Mouse (Mus musculus) thymus, postnatal 14 days (tissue): Measurements from ENCODE around the gene Ngp.
"Not testable (repeated sequence)": the region's sequence is repeated elsewhere in the genome, so short reads cannot be mapped to it uniquely, and the experiment has no call there.

Experiments
- DNase-seq: peaks from one replicate; pipeline ENCODE4 v3.0.0; 2021

Gene Ngp

DNA sequence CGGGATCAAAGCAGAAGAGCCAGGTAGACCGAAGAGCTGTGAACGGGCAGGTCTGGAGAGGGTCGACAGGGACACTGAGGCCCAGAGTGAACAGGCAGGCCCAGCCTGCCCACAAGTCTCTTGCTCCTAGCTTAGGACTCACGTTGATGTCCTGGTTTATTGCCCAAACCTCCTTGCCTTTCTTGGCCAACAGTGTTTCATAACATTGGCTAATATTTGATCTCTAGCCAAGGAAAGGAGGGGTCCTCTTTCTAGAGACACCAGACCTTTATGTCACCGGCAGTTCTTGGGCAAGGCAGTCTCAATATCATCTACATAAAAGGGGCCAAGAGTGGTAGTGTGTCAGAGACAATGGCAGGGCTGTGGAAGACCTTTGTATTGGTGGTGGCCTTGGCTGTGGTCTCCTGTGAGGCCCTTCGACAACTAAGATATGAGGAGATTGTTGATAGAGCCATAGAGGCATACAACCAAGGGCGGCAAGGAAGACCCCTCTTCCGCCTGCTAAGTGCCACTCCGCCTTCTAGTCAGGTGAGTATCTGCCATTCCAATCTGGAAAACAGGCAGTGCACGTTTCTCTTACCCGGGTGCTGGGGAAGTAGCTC lies at the start of gene Ngp:
TSS of gene Ngp (plus strand) at position 237 of the 602 bp plus-strand sequence.
- DNase-seq, result no peak

DNA sequence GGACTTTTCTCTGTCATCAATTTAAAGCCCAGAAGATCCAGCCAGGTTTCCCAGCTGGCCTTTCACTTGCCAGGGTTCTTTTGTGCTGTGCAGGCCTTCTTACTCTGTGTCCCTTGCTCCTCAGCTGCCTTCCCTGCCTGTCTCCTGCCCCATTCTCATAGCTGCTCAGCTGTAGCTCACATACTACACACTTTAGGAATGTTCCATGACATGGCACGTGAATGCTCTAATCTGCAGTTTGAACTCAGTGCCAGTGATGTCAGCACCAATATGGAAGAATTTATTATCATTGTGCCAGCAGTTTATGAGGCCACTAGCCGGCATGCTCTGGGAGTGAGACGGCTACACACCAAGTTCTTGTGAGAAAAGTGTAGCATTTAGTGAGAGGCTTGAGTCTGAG lies 49.7 kb upstream of the Ngp start:
- no peak for DNase-seq

DNA sequence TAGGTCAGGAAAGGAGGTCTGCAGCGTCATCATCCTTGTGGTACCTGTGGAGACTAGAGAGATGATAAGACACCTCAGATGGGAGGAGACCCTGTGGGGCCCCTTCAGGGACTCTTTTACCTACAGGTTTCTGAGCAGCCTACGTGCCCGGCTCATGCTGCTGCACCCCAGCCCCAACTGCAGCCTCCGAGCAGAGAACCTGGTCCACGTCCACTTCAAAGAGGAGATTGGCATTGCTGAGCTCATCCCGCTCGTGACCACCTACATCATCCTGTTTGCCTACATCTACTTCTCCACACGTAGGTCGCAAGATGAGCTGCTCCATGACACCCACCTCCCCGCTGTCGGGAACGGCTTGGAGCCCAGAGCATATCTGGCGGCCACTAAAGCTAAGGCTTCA lies 45.7 kb upstream of the Ngp start:
- no peak for DNase-seq

DNA sequence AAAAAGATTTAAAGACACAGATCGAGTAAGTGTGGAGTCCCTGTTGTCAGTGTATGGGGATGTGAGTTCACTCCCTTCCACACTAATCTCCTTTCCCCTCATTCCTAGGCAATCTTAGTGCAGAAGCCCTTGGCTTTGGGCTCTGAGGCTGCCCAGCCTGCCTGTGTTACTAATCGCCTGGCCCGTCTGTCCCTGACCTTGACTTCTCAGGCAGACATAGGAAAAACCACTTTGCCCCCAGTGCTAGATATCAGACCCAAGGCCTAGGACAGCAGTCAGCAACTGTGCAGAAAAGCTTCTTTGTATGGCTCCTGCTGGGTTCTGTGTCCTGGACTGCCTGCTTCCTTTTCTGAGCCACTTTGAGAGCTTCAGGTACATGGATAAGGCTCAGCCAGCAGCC lies 43.9 kb upstream of the Ngp start:
- no peak for DNase-seq

DNA sequence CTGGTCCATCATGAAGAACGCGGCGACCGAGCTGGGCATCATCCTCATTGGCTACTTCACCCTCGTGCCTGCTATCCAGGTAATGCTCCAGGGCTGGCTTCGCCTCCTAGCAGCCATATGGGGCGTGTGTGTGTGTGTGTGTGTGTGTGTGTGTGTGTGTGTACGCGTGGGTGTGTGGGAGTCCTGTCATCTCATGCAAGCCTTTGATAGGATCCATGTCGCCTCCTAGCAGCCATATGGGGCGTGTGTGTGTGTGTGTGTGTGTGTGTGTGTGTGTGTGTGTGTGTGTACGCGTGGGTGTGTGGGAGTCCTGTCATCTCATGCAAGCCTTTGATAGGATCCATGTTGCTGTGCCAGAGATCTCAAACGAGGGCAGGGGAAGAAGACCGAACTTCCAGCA lies 41.9 kb upstream of the Ngp start:
- not testable (repeated sequence) for DNase-seq

DNA sequence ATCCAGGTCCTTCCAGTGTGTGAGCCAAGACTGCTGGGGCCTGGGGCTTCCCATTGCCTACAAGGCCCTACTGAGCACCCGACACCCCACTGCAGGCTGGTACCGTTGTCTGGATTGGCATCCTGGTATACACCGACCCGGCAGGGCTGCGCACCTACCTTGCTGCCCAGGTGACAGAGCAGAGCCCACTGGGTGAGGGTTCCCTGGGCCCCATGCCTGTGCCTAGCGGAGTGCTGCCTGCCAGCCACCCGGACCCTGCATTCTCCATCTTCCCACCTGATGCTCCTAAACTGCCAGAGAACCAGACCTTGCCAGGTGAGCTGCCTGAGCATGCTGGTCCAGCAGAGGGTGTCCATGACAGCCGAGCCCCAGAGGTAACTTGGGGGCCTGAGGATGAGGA lies 40.2 kb upstream of the Ngp start:
- DNase-seq, result no peak

DNA sequence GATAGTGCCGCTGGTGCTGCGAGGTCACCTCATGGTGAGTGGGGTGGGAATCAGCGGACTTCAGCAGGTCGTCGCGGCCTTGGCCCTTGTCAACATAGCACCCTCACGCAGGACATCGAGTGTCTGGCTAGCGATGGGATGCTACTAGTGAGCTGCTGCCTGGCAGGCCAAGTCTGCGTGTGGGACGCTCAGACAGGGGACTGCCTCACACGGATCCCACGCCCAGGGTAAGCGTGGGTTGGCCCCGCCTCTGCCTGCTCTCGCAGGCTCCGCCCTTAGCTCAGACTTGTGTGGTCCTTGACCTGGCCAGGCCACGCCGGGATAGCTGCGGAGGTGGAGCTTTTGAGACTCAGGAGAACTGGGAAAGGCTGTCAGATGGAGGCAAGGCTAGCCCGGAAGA lies 38.9 kb upstream of the Ngp start:
- no peak for DNase-seq

DNA sequence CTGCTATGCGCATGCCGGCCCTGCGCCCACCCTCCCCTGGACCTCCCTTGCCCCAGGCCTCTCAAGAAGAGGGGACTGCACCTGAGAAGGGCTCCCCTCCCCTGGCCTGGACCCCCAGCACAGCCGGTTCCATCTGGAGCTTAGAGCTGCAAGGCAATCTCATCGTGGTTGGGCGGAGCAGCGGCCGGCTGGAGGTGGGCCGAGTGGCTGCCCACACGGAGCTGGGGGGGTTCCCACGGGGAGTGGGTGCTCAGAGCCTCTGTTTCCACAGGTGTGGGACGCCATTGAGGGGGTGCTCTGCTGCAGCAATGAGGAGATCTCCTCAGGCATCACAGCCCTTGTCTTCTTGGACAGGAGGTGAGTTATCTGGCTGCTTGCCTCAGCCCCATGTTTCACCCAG lies 38.3 kb upstream of the Ngp start:
- DNase-seq, result no peak

DNA sequence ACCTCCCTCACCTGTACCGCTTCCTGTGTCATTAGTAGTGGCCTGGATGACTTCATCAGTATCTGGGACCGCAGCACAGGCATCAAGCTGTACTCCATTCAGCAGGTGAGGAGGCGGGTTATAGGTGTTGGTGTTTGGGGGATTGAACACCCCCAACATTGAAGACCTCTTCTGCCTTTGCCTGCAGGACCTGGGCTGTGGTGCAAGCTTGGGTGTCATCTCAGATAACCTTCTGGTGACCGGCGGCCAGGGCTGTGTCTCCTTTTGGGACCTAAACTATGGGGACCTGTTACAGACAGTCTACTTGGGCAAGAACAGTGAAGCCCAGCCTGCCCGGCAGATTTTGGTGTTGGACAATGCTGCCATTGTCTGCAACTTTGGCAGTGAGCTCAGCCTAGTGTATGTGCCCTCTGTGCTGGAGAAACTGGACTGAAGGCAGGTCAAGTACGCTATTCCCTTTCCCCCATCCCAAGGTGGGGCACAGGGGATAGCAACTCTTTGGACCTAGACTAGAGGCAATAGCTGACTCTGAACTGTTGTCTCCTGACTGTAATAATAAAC lies 35.1 kb upstream of the Ngp start:
- no peak for DNase-seq

DNA sequence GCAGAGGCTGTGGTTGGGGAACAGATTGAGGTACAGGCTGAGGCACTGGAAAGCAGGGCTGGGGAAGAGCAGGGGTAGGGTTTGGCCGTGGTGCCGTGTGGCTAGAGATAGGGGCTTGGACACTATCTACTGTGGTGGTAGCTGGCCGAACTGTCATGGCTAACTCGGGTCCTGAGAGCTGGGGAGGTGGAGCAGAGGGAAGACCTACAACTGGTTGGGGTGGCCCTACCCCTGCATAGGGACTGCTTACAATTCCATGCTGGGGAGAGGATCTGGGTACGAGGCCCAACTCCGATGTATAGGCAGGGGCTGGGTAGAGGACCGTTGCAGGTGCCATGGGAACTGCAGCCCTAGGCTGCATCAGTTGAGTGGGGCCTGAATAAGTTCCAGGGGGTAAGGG lies 31.5 kb upstream of the Ngp start:
- no peak for DNase-seq

DNA sequence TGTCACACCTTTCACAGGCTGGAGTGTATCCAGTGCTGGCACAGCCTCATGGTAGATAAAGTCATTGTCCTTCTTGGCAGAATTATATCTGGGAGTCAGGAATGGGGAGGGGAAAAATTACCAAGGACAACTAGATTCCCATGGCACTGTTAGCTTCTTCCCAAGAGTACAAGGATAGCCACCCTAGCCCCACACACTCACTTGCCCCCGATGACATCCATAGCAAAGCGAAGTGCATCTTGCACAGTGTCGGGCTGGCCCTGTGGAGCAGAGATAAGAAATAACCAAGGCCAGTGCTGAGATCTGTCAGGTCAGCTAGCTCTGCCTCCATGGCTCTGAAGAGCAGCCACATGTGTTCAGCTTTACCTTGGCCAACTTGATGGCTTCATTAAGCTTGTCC lies 28.7 kb upstream of the Ngp start:
- DNase-seq, result no peak

DNA sequence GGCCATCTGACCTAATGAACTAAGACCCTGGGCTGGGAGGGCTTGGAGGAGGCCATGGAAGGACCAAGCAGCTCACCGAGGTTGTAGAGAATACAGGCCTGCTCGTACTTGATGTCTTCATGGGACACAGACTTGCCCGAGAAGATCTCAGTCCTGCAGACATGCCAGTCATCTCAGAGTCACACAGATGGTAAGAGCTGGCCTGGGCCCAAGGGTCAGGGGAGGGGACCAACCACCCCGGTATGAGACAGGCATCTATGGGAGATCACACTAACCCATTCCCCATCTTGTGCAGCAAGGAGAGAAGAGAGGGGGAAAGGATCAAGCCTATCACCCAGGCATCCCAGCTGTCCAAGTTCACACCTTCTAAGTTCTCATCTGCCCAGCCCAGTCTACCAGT lies 26.3 kb upstream of the Ngp start:
- DNase-seq, result no peak

DNA sequence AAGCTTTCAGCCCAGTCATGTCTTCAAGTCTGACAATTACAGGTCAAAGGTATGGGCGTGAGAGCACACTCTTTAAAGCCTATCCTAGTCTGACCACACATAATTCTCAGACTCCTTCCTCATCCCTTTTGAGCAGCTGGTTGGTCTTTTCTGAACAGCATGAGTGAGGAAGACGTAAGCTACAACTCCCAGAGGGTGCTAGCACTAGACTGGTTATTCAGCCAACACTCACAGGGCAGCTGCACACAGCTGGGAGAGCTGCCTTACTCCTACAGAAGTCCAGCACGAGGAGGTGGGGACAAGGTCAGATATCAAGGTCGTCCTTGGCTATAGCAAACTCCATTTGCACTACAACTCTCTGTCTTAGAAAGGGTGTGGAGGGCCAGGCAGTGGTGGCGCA lies 18.9 kb upstream of the Ngp start:
- no peak for DNase-seq

DNA sequence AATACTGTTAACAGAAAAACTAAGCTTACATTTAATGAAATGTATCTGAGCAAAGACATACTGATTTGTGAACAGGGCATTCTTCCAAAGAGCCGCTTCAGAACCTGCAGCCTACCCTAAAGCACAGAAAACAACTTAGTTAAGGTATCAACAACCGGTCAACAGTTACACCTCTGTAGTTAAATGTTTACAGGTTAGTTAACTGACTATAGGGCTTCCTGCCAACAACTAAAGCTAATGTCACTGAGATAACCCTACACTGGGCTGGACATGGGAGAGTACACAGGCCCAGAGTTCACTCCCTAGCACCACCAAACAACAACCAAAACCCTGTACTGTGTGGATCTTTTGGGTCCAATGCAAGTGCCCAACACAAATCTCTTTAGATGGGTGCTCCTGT lies 16.8 kb upstream of the Ngp start:
- DNase-seq, result no peak

DNA sequence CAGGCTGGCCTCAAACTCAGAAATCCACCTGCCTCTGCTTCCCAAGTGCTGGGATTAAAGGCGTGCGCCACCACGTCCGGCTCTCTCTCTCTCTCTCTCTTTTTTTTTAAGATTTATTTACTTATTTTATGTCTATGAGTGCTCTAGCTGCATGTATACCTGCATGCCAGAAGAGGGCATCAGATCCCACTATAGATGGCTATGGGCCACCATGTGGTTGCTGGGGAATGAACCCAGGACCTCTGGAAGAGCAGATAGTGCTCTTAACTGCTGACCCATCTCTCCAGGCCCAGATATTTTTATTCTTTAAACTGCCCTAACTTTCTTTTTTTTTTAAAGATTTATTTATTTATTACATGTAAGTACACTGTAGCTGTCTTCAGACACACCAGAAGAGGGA lies 16.3 kb upstream of the Ngp start:
- not testable (repeated sequence) for DNase-seq

DNA sequence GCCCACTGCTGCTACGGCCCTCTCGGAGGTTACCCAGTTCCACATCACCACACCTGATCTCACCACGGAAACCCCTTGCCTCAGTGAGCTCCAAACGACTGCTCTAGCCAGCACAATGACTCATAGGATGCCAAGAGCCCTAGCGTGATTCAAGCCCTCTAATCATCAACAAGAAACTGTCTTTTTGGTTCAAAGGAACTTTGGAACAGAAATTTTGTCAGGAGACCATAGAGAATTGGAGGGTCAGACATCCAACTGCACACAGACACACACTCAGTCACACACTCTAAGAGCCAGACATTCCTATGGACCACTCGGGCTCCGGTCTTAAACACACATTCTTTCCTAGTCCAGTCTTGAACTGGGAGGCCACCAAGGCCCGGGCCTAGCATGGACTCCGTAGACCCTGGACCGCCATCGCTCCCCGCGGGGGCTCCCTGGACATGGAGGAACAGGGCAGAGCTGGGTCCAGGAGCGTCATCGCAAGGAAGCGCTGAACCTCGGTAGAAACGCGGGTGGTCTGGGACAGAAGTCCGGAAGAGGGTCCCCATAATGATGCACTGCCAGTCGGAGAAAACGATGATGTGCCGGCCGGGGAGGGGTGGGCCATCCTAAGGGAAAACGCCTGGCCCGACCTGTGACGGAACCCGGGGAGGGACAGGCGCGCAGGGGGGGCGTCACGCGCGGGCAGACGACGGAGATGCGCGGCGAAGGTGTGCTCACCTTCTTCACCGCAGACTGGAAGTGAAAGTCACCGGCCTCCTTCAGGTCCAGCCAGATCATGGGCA lies 12.0 kb upstream of the Ngp start:
- DNase-seq, result no peak

DNA sequence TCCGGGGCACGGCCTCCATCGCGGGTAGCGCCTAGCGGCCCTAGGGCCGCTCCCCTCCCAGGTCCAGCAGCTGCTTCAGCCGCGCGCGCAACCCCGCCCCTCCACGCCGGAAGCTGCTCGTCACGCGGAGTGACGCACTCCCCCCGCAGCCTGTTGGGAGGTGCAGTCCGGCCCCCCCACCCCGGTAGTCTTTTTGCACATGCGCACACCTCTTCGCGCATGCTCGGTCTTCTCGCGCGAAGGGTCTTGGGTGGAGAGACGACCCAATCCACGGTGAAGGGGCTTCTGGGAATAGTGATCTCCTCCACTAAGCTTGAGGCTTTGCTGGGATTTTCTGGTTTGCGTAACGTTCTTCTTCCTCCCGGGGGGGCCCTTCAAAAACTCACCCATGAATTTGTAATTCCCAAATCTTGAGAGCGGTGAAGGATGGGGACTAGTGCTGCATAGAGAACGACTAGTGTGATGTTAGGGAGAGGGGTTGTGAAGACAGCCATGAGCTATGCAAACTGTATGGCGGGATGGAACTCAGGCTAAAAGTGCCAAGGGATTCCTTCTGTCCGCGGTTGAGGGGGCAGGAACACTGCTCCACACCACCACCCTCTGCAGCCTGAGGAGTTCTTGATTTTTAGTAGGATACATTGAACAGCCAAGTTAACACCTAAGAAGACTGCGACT lies 11.3 kb upstream of the Ngp start, which contains the start of gene Ptpn23:
TSS of gene Ptpn23 (minus strand) at position 115 of the 675 bp plus-strand sequence.
- DNase-seq, result peak; percentile 96

DNA sequence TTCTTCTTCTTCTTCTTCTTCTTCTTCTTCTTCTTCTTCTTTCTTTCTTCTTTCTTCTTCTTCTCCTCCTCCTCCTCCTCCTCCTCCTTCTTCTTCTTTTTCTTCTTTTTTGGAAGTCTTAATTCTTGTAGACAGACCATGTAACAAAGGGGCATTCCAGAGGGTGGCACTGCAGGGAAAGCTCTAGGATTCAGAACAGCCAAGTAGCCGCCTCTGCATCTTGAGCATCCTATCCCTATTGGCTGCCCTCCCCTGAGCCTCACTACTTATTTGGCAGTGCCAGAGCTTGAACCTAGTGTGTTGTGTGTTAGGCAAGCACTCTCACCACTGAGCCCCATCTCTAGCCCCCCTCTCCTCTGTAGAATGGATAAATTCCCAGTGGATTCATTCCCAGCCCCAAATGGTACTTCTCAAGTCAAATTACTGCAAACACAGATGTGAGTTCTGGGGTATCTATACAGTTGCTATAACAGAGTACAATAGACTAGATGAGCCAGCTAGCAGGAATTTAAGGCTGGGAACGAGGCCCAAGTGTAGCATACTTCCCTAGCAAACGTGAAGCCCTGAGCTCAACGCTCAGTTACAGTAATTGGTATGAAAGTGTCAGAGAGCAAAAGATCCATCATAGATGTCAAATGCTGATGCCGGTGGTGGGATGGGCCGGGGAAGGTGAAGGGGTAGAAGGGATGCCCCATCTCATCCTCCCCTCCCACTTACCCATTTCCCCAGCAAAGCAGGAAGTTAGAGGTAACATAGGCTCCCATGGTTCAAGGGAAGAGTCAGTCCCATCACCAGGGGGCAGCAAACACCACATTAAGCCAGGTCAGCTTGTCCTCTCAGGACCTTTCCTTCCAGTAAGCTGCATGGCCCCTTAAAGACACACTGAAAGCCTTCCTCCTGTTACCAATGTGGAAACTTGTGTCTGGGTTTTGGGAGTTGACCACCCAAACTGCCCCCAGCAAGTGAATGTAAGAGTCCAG lies 8.3 kb upstream of the Ngp start:
- peak; percentile 88 for DNase-seq

DNA sequence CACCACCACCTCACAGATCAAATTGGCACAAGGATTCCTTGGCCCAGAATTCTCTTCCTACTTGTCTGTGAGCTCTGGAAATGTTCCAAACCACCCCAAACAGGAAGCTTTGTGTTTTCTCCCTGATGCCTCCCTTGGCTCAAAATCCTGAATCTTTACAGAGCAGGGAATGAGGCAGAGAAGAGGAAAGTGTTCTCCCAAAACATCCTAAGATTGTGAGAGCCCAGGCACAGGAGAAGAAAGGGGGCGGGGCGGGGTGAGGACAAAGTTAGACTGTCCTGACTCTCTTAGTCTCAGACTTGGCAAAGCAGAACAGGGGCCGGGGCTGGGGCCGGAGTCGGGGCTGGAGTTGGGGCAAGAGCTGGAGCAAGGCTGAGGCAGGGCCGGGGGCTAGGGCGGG lies 6.6 kb upstream of the Ngp start:
- no peak for DNase-seq

DNA sequence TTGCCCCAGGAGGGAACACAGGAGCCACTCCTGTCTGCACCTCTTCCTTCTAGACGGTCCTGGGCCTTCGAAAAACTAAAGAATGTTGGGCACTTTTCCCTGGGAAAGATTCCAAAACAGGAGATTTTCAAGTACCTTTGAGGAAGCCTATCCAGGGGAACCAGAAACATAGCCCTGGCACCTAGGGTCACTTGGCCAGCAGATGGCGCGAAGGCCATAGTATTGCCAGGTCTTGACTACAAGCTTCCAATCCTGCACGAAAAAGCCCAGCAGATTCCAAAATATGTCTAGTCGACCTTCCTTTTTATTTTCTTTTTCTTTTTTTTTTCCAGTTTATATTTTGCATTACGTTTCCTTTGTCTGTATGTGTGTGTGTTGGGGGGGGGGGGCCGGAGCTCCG lies 5.8 kb upstream of the Ngp start:
- DNase-seq, result no peak

DNA sequence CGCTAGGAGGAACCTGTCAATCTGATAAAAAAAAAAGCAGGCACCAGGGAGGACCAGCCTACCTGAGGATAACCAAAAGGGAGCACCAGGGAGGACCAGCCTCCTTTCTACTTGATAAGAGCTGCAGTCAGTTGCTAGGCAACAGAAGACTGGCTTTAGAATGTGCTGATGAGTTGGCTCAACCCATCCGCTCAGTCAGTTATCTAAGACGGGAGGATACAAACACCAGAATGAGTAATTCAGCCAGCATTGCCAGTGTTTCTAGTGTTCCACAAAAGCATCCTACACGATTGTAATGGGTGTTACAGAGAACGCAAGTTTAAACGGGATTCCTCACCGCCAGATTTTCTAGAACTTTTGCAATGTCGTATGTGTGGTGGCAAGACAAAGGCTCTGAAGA lies 11.7 kb downstream of the Ngp start:
- DNase-seq, result no peak

DNA sequence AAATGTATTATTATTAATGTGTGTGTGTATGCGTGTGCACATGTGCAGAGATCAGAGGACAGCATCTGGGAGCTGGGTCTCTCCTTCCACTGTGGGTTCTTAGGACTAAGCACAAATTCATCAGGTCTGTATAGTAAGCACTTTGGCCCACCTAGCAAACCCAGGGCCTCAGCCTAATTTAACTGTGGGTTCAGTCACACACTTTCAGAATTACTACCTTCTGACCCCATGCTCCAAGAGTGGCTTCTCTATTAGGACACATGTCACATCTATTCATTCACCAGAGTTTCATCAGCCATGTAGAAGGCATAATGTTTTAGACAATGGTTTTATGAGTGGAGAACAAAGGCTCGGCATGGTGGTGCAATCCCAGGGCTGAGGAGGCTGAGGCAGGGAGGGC lies 13.5 kb downstream of the Ngp start:
- DNase-seq, result no peak

DNA sequence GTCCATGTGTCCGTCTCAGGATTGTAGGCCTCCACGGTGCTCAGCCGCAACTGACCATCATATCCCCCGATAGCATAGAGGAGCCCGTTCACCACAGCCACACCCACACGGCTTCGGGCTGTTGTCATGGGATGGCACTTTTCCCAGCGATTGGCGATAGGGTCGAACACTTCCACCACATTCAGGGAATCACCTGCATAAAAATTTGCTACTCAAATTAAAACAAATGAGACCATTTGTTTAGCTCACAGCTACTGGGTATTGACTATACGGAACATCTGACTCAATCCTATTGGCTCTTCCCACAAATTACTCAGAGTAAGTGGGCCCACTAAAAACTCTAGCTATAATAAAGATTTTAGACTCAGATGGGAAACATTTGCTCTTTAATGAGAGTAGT lies 16.5 kb downstream of the Ngp start:
- no peak for DNase-seq
